Mouse (Mus musculus) spleen, adult 18-20 months (tissue): Measurements from ENCODE around the gene Il27.
A peak's percentile ranks its signal among the peaks of the same experiment; 100 is the strongest.
"Not testable (repeated sequence)": the region's sequence is repeated elsewhere in the genome, so short reads cannot be mapped to it uniquely, and the experiment has no call there.

Experiments used
- DNase-seq, 2 experiments: peaks; one replicate each; pipeline ENCODE4 v3.0.0; 2022; ENCODE audit warnings: mixed read lengths in 2 of 2

Il27 gene

GRCm38 (mm10) chr7:126594862-126595561 lies at the start of gene Il27:
Il27 (minus strand) TSS chr7:126594941.
- DNase-seq: no peak

DNA sequence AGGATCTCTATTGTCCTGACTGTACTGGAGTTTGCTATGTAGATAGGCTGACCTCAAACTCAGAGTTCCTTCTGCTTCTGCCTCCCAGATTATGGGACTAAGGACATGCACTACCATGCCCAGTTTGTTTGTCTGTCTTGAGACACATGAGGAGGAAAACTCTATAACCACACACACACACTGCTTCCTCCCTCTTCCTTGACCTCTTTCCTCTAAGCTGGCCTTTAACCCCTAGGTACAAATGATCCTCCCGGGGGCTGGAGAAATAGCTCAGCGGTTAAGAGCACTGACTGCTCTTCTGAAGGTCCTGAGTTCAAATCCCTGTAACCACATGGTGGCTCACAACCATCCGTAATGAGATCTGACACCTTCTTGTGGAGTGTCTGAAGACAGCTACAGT lies 49.6 kb upstream of the Il27 start:
- DNase-seq: no peak

- not testable (repeated sequence) for DNase-seq
Measured at GRCm38 (mm10) chr7:126643244-126643617, 48.5 kb upstream of the Il27 start.

DNA sequence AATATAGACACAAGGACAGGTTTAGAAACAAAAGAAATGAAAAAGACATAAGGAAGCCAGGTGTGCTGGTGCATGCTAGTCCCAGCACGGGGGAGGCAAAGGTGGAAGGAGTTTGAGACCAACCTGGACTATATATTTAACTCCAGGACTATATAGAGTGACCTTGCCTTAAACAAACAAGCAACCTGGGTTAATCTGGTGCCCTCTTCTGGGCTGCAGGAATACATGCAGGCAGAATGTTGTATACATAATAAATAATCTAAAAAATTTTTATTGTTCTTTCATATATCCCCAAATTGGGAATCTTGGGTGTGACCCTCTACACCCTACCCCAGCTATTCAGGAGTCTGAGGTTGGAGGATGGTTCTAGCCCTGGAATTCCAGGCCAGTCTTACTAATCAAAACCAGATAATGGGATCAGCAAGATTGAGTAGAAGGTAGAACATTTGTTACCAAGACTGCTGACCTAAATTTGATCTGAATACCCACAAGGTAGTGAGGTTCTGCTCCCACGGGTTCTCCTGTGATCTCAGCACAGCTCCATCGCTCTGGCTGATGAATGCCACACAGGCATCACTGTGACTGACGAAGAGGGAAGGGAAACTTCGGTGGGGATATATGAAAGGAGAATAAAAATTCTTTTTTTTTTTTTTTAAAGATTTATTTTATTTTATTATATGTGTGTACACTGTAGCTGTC lies 48.0 kb upstream of the Il27 start:
- DNase-seq: no peak

GRCm38 (mm10) chr7:126636733-126637520 lies 42.2 kb upstream of the Il27 start:
- DNase-seq: peak in 1 of 2 experiments; percentile 30

GRCm38 (mm10) chr7:126635375-126635774 lies 40.6 kb upstream of the Il27 start:
- DNase-seq: no peak

DNA sequence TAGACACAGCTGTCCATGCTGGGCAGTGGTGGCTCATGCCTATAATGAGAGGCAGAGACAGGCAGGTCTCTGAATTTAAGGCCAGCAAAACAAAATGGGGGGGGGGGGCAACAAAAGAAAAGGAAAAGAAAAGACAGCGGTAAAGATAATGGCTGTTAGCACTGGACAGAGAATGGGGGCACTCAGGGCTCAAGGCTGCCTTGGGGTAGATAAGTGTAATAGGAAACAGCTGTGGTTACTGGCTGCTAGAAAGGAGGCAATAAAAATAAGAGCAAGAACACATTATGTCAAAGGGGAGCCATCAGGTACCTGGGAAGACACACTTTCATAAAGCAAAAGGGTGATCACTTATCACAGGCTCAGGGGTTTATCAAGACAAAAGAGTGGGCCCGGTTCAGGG lies 37.7 kb upstream of the Il27 start:
- no peak for DNase-seq

DNA sequence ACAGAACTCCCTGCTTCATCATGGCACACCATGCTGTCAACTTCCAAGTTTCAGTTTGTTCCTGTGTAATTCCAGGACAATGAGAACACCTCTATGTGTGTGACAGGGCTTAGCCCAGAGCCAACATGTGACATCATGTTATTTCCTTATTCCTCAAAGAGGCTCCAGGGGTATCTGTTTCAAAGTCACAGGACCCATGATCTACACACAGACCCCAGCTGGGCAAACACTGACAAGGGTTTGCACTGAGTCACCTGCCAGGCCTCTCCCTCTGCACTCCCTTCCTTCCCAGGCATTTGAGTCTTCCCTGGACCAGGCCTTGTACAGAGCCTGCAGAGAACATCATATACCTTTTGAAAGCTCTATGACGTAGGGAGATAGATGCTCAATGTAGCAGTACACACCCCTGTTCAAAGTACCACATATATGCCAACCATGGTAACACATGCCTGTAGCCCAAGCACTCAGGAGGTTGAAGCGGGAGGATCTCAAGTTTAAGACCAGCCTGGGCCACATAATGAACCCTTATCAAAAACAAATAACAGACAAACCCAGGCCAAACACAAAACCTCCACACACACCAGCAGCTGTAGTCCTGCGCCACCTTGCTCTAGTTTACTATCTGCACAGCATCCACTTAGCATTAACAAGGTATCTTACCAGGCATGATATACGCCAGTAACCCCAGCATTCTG lies 36.2 kb upstream of the Il27 start, which contains the start of gene Nupr1:
TSS of gene Nupr1 (minus strand) at position 38 of the 695 bp plus-strand sequence.
- no peak for DNase-seq

- no peak for DNase-seq
Measured at GRCm38 (mm10) chr7:126629915-126630314, 35.2 kb upstream of the Il27 start.

DNA sequence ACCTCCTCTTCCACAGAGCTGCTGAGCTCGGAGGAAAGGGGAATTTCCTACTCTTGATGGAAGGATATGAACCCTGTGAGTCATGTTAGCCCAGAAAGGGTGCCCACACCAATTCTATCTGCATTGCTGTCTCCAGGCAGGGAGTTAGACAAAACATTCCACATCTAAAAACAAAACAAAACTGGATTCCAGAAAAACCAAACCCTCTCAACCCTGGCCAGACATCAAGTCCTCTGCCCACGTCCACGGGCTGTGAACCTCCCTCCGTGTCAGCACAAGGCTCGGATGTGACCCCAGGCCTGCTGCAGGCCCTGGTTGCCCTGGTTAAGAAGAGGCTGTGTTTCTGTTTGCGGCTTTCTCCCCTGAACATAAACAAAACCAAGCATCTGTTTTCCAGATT lies 33.4 kb upstream of the Il27 start:
- DNase-seq: no peak

- DNase-seq: no peak
Measured at GRCm38 (mm10) chr7:126625807-126626600, 31.3 kb upstream of the Il27 start.

GRCm38 (mm10) chr7:126625369-126625768 lies 30.6 kb upstream of the Il27 start:
- peak in 1 of 2 experiments; percentile 16 for DNase-seq

DNA sequence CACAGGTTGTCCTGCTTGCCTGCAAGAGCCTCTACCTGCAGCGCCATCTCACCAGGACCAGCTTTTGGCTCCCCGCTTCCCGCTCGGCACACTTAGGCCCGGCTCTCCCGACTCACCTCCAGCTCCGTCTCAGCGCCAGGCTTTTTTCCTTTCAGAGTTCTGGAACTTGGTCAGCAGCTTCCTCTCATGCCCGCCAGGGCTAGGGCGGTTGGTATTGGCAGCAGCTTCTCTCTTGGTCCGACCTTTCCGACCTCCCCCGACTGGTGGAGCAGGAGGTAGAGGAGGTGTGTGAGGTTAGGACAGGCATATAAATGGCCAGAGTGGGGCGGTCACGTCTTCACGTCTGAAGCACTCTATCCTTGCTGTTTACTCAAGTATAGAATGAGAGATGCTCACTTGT lies 30.0 kb upstream of the Il27 start:
- DNase-seq: no peak

GRCm38 (mm10) chr7:126623381-126623780 lies 28.6 kb upstream of the Il27 start:
- no peak for DNase-seq

DNA sequence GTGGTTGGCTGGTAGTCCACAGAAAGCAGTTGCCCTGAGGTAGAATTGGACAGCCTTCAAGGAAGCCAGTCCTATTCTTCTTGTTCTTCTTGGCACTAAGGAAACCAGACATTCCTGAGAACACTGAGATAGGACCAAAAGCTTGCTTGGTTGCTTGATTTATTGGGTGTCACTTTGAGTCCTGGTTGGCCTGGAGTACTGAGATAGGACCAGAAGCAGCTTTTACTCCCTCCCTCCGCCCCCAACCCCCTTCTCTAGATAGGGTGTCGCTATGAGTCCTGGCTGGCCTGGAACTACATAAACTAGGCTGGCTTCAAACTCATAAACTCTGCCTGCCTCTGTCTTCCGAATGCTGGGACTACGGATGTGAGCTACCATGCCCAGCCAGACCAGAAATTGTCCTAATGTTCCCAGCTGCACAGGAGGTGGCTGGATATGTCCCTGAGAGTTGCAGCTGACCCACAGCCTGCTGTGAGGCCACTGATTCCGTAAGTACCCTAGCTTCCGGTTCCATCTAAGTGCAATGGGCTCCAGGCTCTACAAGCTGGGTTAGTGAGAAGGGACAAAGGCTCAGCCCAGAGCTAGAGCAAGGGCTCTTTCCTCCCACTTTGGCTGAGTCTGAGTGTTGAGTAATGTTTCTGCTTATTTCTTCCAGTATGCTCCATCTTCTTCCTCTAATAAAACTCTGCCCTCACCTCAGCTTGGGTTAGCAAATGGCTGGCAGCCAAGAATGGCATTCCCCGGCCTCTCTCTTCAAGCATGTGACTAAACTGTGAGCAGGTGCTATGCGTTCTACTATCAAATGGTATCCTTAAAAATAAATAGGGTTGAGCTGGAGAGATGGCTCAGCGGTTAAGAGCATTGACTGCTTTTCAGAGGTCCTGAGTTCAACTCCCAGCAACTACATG lies 27.0 kb upstream of the Il27 start:
- no peak for DNase-seq

- DNase-seq: no peak
Measured at GRCm38 (mm10) chr7:126619559-126620275, 25.0 kb upstream of the Il27 start.

DNA sequence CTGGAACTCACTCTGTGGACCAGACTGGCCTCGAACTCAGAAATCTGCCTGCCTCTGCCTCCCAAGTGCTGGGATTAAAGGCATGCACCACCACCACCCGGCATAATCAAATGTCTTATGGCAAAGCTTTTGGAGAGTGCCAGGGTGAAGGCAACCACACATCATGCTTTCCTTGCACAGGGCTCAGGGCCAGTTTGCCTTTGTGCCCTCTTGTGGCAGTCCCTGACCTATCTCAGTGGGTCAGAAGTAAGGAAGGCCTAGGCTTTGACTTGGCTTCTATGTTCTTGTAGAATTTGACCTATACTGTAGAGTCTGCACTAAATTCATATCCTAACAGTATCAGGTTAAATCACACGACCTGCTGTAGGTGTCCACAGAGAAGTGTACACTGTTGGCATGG lies 22.0 kb upstream of the Il27 start:
- DNase-seq: no peak

GRCm38 (mm10) chr7:126612736-126613135 lies 18.0 kb upstream of the Il27 start:
- DNase-seq: no peak

GRCm38 (mm10) chr7:126607796-126608195 lies 13.1 kb upstream of the Il27 start:
- no peak for DNase-seq

- DNase-seq: no peak
Measured at GRCm38 (mm10) chr7:126607064-126607463, 12.3 kb upstream of the Il27 start.
